Mouse (Mus musculus) MEL (cell line): ENCODE results near the gene Szt2. TPM values are rescaled to one million over a fixed set of nuclear protein-coding genes. Genes with fewer than 3 reads are reported as not detected.
A peak's percentile ranks its signal among the peaks of the same experiment; 100 is the strongest.

Source experiments
- DNase-seq: peaks from one replicate; pipeline ENCODE4 v3.0.0; 2011; ENCODE audit warnings: low read depth, low spot score
- H3K27ac ChIP-seq: 2 replicates; pipeline ENCODE4 v1.5.1; 2012; ENCODE audit warnings: low read depth, mild to moderate bottlenecking, control low read depth, low read length, moderate library complexity; ENCODE audit not compliant: control insufficient read depth
- H3K27me3 ChIP-seq, 2 experiments: fragments of 150-350 bp in 1 of 2; sonication (generic) in 1 of 2; 2 replicates each; pipeline ENCODE4 v1.6.1; 2012; ENCODE audit warnings: low read length in 2 of 2, mild to moderate bottlenecking in 2 of 2, improper control_type of control experiment in 1 of 2, moderate library complexity in 1 of 2; ENCODE audit not compliant: insufficient read depth in 2 of 2, control insufficient read depth in 1 of 2
- H3K36me3 ChIP-seq, 2 experiments: 2 replicates each; pipeline ENCODE4 v1.6.1; 2012 to 2014; ENCODE audit warnings: low read length in 2 of 2, improper control_type of control experiment in 1 of 2, inconsistent platforms in 1 of 2, mild to moderate bottlenecking in 1 of 2; ENCODE audit not compliant: insufficient read depth in 2 of 2, control insufficient read depth in 1 of 2
- H3K4me1 ChIP-seq, 2 experiments: fragments of 150-350 bp in 1 of 2; sonication (generic) in 1 of 2; 2 replicates each; pipeline ENCODE4 v1.6.1; 2012; ENCODE audit warnings: low read length in 2 of 2, improper control_type of control experiment in 1 of 2, mild to moderate bottlenecking in 1 of 2; ENCODE audit not compliant: insufficient read depth in 2 of 2, control insufficient read depth in 1 of 2
- H3K4me3 ChIP-seq, 2 experiments: fragments of 150-350 bp in 1 of 2; sonication (generic) in 1 of 2; 2 replicates each; pipeline ENCODE4 v1.5.1; 2012; ENCODE audit warnings: low read depth in 2 of 2, low read length in 2 of 2, mild to moderate bottlenecking in 2 of 2, moderate library complexity in 2 of 2, control low read depth in 1 of 2, improper control_type of control experiment in 1 of 2; ENCODE audit not compliant: control insufficient read depth in 1 of 2, insufficient read depth in 1 of 2
- H3K79me2 ChIP-seq: 2 replicates; pipeline ENCODE4 v1.6.1; 2012; ENCODE audit warnings: mild to moderate bottlenecking, low read length, moderate library complexity; ENCODE audit not compliant: control insufficient read depth, poor library complexity, insufficient read depth
- H3K9ac ChIP-seq: 2 replicates; pipeline ENCODE4 v1.6.1; 2012; ENCODE audit warnings: low read depth, mild to moderate bottlenecking, control low read depth, low read length, moderate library complexity; ENCODE audit not compliant: control insufficient read depth, poor library complexity, severe bottlenecking
- H3K9me3 ChIP-seq: fragments of 150-350 bp; sonication (generic); replicated peaks from 2 replicates; pipeline ENCODE4 v1.6.1; 2012; ENCODE audit warnings: mild to moderate bottlenecking, low read length, improper control_type of control experiment, moderate library complexity; ENCODE audit not compliant: insufficient read depth
- CHD2 ChIP-seq: IDR thresholded peaks from 2 replicates; pipeline ENCODE4 v1.6.1; 2011; ENCODE audit warnings: low read length, improper control_type of control experiment
- E2F4 ChIP-seq: IDR thresholded peaks from 2 replicates; pipeline ENCODE4 v1.6.1; 2011; ENCODE audit warnings: low read depth, low read length, improper control_type of control experiment, borderline replicate concordance
- GABPA ChIP-seq: IDR thresholded peaks from 2 replicates; pipeline ENCODE4 v1.6.1; 2012; ENCODE audit warnings: low read depth, mild to moderate bottlenecking, inconsistent platforms, low read length, improper control_type of control experiment, moderate library complexity
- GATA1 ChIP-seq: IDR thresholded peaks from 2 replicates; pipeline ENCODE4 v1.6.1; 2011; ENCODE audit warnings: low read depth, low read length, improper control_type of control experiment
- HCFC1 ChIP-seq: IDR thresholded peaks from 2 replicates; pipeline ENCODE4 v1.6.1; 2012; ENCODE audit warnings: low read depth, mild to moderate bottlenecking, inconsistent platforms, low read length, improper control_type of control experiment, moderate library complexity
- JUND ChIP-seq: IDR thresholded peaks from 2 replicates; pipeline ENCODE4 v1.6.1; 2011; ENCODE audit warnings: low read depth, mild to moderate bottlenecking, improper control_type of control experiment, low read length
- MAX ChIP-seq: IDR thresholded peaks from 2 replicates; pipeline ENCODE4 v1.6.1; 2011; ENCODE audit warnings: low read length, improper control_type of control experiment
- MAZ ChIP-seq: IDR thresholded peaks from 2 replicates; pipeline ENCODE4 v1.6.1; 2012; ENCODE audit warnings: low read depth, mild to moderate bottlenecking, inconsistent platforms, low read length, improper control_type of control experiment
- MYB ChIP-seq: IDR thresholded peaks from 2 replicates; pipeline ENCODE4 v1.6.1; 2011; ENCODE audit warnings: mild to moderate bottlenecking, low read depth, low read length, improper control_type of control experiment
- POLR2AphosphoS2 ChIP-seq: IDR thresholded peaks from 2 replicates; pipeline ENCODE4 v1.6.1; 2011; ENCODE audit warnings: low read length, improper control_type of control experiment
- SIN3A ChIP-seq: IDR thresholded peaks from 2 replicates; pipeline ENCODE4 v1.6.1; 2012; ENCODE audit warnings: low read length, improper control_type of control experiment, inconsistent platforms
- TBP ChIP-seq: IDR thresholded peaks from 2 replicates; pipeline ENCODE4 v1.8.0; 2011; ENCODE audit warnings: low read depth, low read length, improper control_type of control experiment
- UBTF ChIP-seq: IDR thresholded peaks from 2 replicates; pipeline ENCODE4 v1.6.1; 2012; ENCODE audit warnings: low read depth, mild to moderate bottlenecking, inconsistent platforms, low read length, improper control_type of control experiment, moderate library complexity, borderline replicate concordance; ENCODE audit not compliant: insufficient read depth
- USF1 ChIP-seq: IDR thresholded peaks from 2 replicates; pipeline ENCODE4 v1.6.1; 2014; ENCODE audit warnings: low read depth, mild to moderate bottlenecking, inconsistent platforms, low read length, improper control_type of control experiment, moderate library complexity
- ZC3H11A ChIP-seq: IDR thresholded peaks from 2 replicates; pipeline ENCODE4 v1.6.1; 2012; ENCODE audit warnings: low read depth, mild to moderate bottlenecking, inconsistent platforms, low read length, improper control_type of control experiment
- ZKSCAN1 ChIP-seq: IDR thresholded peaks from 2 replicates; pipeline ENCODE4 v1.6.1; 2012; ENCODE audit warnings: low read depth, mild to moderate bottlenecking, inconsistent platforms, low read length, improper control_type of control experiment, moderate library complexity
- polyA plus RNA-seq, 2 experiments: library from polyadenylated mRNA; stranded (reverse) in 1 of 2; unstranded in 1 of 2; fragments of >175 nt in 1 of 2; fragments of >200 nt in 1 of 2; gene quantifications; 2 replicates each; pipeline versions ENCODE4 v1.2.1 to v1.2.4; 2012; ENCODE audit warnings: low replicate concordance in 2 of 2, low read depth in 1 of 2; ENCODE audit not compliant: insufficient read length in 2 of 2, insufficient read depth in 1 of 2, missing spikeins in 1 of 2
- total RNA-seq: library from RNA; depleted of rRNA; stranded (reverse); fragments of 300-350 nt; gene quantifications from 2 replicates; pipeline ENCODE4 v1.2.3, GENCODE M21; 2012

Gene Szt2
- total and polyA plus RNA-seq, 3 experiments, result 5.7 to 24.0 TPM; not detected in 1

GRCm38 (mm10) chr4:118445088-118445487 lies 36.0 kb upstream of the Szt2 start:
- no peak overlapping the region for H3K4me3 ChIP-seq
- no peaks in the 10 kb centered on the region for H3K36me3 ChIP-seq
- H3K9me3 ChIP-seq, result no peaks in the 10 kb centered on the region
- DNase-seq, result no peak
- H3K9ac ChIP-seq, result no peak overlapping the region
- H3K4me1 ChIP-seq, result no peaks in the 10 kb centered on the region
- TF ChIP-seq TBP (no peak), SIN3A (no peak), GABPA (no peak), ZC3H11A (no peak), CHD2 (no peak), GATA1 (no peak), E2F4 (no peak), USF1 (no peak), MYB (no peak), MAX (no peak), HCFC1 (no peak), ZKSCAN1 (no peak), UBTF (no peak), POLR2AphosphoS2 (no peak)
- H3K27me3 ChIP-seq, result peaks cover 4 to 5% of the 10 kb centered on the region in 2 experiments
- H3K27ac ChIP-seq, result no peak overlapping the region
- no peaks in the 10 kb centered on the region for H3K79me2 ChIP-seq

GRCm38 (mm10) chr4:118437829-118438253 lies 28.8 kb upstream of the Szt2 start:
- peak; percentile 56 for DNase-seq
- peak overlapping the region; percentile 80 for H3K9ac ChIP-seq

More at GRCm38 (mm10) chr4:118437829-118438253, 28.8 kb upstream of the Szt2 start:
- peaks cover 0 to 2% of the 10 kb centered on the region in 2 experiments; a peak in 2 of 4 replicates for H3K27me3 ChIP-seq
- H3K79me2 ChIP-seq, result peaks cover 29% of the 10 kb centered on the region
- no peaks in the 10 kb centered on the region for H3K9me3 ChIP-seq
- H3K4me3 ChIP-seq, result peak overlapping the region; percentile 53 to 68
- TF ChIP-seq MAZ, result 0 out of 2 replicates have a peak, but pooled peaks have one; percentile 40
- TF ChIP-seq JUND, result no peak
- H3K27ac ChIP-seq, result peak overlapping the region; percentile 66
- peaks cover 2 to 12% of the 10 kb centered on the region in 2 experiments for H3K36me3 ChIP-seq
- H3K4me1 ChIP-seq, result peaks cover 0 to 18% of the 10 kb centered on the region in 2 experiments; a peak in 2 of 4 replicates
